Mouse (Mus musculus): ENCODE measurements around the gene Pgm2.

Gene Pgm2

GRCm38 (mm10) chr5:64092748-64093292, at the start of gene Pgm2:
Gene Pgm2, plus strand, starts transcription at chr5:64092950.
- DNase-seq: peak; percentile 96

GRCm38 (mm10) chr5:64043694-64044453, 48.9 kb upstream of the Pgm2 start:
- DNase-seq: no peak

- no peak for DNase-seq
Observed at GRCm38 (mm10) chr5:64044790-64045189, 48.0 kb upstream of the Pgm2 start.

- peak; percentile 10 for DNase-seq
Observed at GRCm38 (mm10) chr5:64045502-64045901, 47.2 kb upstream of the Pgm2 start.

- no peak for DNase-seq
Observed at GRCm38 (mm10) chr5:64046995-64047394, 45.8 kb upstream of the Pgm2 start.

GRCm38 (mm10) chr5:64047921-64048320, 44.8 kb upstream of the Pgm2 start:
- DNase-seq: no peak

- no peak for DNase-seq
Observed at GRCm38 (mm10) chr5:64048605-64049004, 44.1 kb upstream of the Pgm2 start.

GRCm38 (mm10) chr5:64049256-64049655, 43.5 kb upstream of the Pgm2 start:
- no peak for DNase-seq

GRCm38 (mm10) chr5:64053010-64053409, 39.7 kb upstream of the Pgm2 start:
- DNase-seq: no peak

- no peak for DNase-seq
Observed at GRCm38 (mm10) chr5:64056210-64056609, 36.5 kb upstream of the Pgm2 start.

GRCm38 (mm10) chr5:64060881-64061280, 31.9 kb upstream of the Pgm2 start:
- DNase-seq: no peak

GRCm38 (mm10) chr5:64061643-64062042, 31.1 kb upstream of the Pgm2 start:
- DNase-seq: no peak

- DNase-seq: no peak
Observed at GRCm38 (mm10) chr5:64062882-64063621, 29.7 kb upstream of the Pgm2 start.

- no peak for DNase-seq
Observed at GRCm38 (mm10) chr5:64063622-64064355, 29.0 kb upstream of the Pgm2 start.

GRCm38 (mm10) chr5:64064401-64064800, 28.3 kb upstream of the Pgm2 start:
- DNase-seq: no peak

- DNase-seq: no peak
Observed at GRCm38 (mm10) chr5:64065497-64066046, 27.2 kb upstream of the Pgm2 start.

- DNase-seq: no peak
Observed at GRCm38 (mm10) chr5:64066159-64066558, 26.6 kb upstream of the Pgm2 start.

GRCm38 (mm10) chr5:64067576-64067975, 25.2 kb upstream of the Pgm2 start:
- no peak for DNase-seq

GRCm38 (mm10) chr5:64070081-64070673, 22.6 kb upstream of the Pgm2 start:
- peak; percentile 49 for DNase-seq

GRCm38 (mm10) chr5:64070742-64071476, 21.8 kb upstream of the Pgm2 start:
- DNase-seq: no peak

- DNase-seq: no peak
Observed at GRCm38 (mm10) chr5:64074455-64074854, 18.3 kb upstream of the Pgm2 start.

GRCm38 (mm10) chr5:64075506-64075905, 17.2 kb upstream of the Pgm2 start:
- peak; percentile 20 for DNase-seq
